Mouse (Mus musculus): Measurements from ENCODE around the gene Sel1l2.

- TF ChIP-seq POLR2A (IDR thresholded peaks at IDR 0.05; ENCODE audit: control insufficient read depth in 1 of 2, insufficient read depth in 1 of 2, low read depth in 1 of 2, low read length in 2 of 2, poor library complexity in 1 of 2), result no peak
- no peak for TF ChIP-seq CTCF (IDR thresholded peaks at IDR 0.05 in 2 of 3, conservative IDR thresholded peaks at IDR 0.05 in 1 of 3; ENCODE audit: control insufficient read depth in 1 of 3, insufficient read depth in 1 of 3, low read depth in 2 of 3, low read length in 3 of 3, poor library complexity in 1 of 3, severe bottlenecking in 1 of 3)
- no peak for TF ChIP-seq POLR2AphosphoS2 (IDR thresholded peaks at IDR 0.05; ENCODE audit: low read length)
- TF ChIP-seq HCFC1 (IDR thresholded peaks at IDR 0.05; ENCODE audit: low read depth, low read length), result no peak
- no peak for TF ChIP-seq CHD2 (IDR thresholded peaks at IDR 0.05; ENCODE audit: low read length)
These were observed 108.7 kb downstream of the Sel1l2 start for GRCm38 (mm10) chr2:140280808-140281207.
